Mouse (Mus musculus) forebrain, embryonic 11.5 days (tissue): ENCODE measurements around the gene Chrna3. TPM values are rescaled to one million over a fixed set of nuclear protein-coding genes. Genes with fewer than 3 reads are reported as not detected.

Source experiments
- ATAC-seq: fragments of 200-750 bp; cut with Nextera tagmentation; replicated peaks from 2 replicates; pipeline ENCODE4 v1.8.0; 2017; ENCODE audit warnings: moderate TSS enrichment; ENCODE audit not compliant: low FRiP score
- DNase-seq: peaks from one replicate; pipeline ENCODE4 v3.0.0-alpha.2; 2017; ENCODE audit warnings: low spot score
- H3K27ac ChIP-seq: fragments of 300-500 bp; sonication (generic); 2 replicates; pipeline ENCODE4 v1.5.1; 2014; ENCODE audit warnings: low read depth, low read length
- H3K27me3 ChIP-seq: fragments of 300-500 bp; sonication (generic); 2 replicates; pipeline ENCODE4 v1.6.1; 2014; ENCODE audit warnings: mild to moderate bottlenecking, low read length, mixed read lengths; ENCODE audit not compliant: control insufficient read depth, insufficient read depth
- H3K36me3 ChIP-seq: fragments of 300-500 bp; sonication (generic); 2 replicates; pipeline ENCODE4 v1.6.1; 2014; ENCODE audit warnings: mild to moderate bottlenecking, low read length, moderate library complexity, mixed read lengths; ENCODE audit not compliant: control insufficient read depth, insufficient read depth
- H3K4me1 ChIP-seq: fragments of 300-500 bp; sonication (generic); replicated peaks from 2 replicates; pipeline ENCODE4 v1.6.1; 2014; ENCODE audit warnings: low read length, mixed read lengths; ENCODE audit not compliant: control insufficient read depth, insufficient read depth
- H3K4me2 ChIP-seq: fragments of 300-500 bp; sonication (generic); 2 replicates; pipeline ENCODE4 v1.6.1; 2014; ENCODE audit warnings: low read depth, mild to moderate bottlenecking, low read length, moderate library complexity, mixed read lengths; ENCODE audit not compliant: severe bottlenecking
- H3K4me3 ChIP-seq: fragments of 300-500 bp; sonication (generic); 2 replicates; pipeline ENCODE4 v1.5.1; 2014; ENCODE audit warnings: low read depth, low read length
- H3K9ac ChIP-seq: fragments of 300-500 bp; sonication (generic); 2 replicates; pipeline ENCODE4 v1.6.1; 2014; ENCODE audit warnings: low read length
- H3K9me3 ChIP-seq: fragments of 300-500 bp; sonication (generic); 2 replicates; pipeline ENCODE4 v1.6.1; 2016; ENCODE audit warnings: low read length, mixed read lengths; ENCODE audit not compliant: control insufficient read depth
- WGBS: fragments of 180-500 bp; shearing (Covaris S2); extraction: QIAGEN DNeasy Blood & Tissue Kit; methylation state at CpG from one replicate; pipeline ENCODE4 v1.1.7; 2014; 5-methylcytosine and 5-hydroxymethylcytosine counted together
- polyA plus RNA-seq: library from polyadenylated mRNA; unstranded; fragments of >200 nt; fragmentation: Nextera tagmentation; extraction: Ambion mirVana; gene quantifications from 2 replicates; pipeline ENCODE4 v1.2.1, GENCODE M21; 2014

The Chrna3 gene
- 9.6 and 9.8 TPM in 2 replicates for polyA plus RNA-seq

DNA sequence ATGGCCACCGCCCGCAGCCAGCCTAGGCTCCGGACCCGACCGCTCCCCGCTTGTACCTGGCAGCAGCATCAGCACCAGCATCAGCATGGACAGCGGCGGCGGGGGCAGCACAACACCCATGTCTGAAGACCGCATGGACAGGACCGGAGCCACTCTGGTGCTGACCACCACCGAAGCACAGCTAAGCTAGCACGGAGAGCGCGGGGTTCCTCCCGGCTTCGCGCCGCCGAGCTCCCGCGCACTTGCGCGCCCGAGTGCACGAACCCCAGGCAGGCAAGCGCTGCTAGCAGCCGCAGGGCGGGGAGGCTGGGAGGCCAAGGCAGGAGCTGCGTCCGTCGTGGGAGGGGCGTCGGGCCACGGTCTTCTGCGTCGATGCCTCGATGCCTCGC, at the start of gene Chrna3:
Chrna3 (minus strand) TSS at position 288 of the 389 bp plus-strand sequence.
- ATAC-seq (peak; percentile 69), DNase-seq (peak; percentile 73)
- Histone ChIP-seq H3K36me3 (no peaks in the 10 kb centered on the region), H3K27me3 (peaks cover 24% of the 10 kb centered on the region), H3K27ac (no peak within 1 kb of the TSS), H3K9ac (peak within 1 kb of the TSS; percentile 54), H3K4me2 (peak within 1 kb of the TSS; percentile 79), H3K4me1 (peaks cover 5% of the 10 kb centered on the region), H3K4me3 (peak within 1 kb of the TSS; percentile 41), H3K9me3 (no peaks in the 10 kb centered on the region)
- under 1% methylated on average over 39 of the region's 39 CpGs for WGBS

- Histone ChIP-seq H3K27ac (peak overlapping the region; percentile 46; the same call in 1 of the 2 replicates), H3K9me3 (no peaks in the 10 kb centered on the region), H3K27me3 (no peaks in the 10 kb centered on the region), H3K9ac (no peak overlapping the region), H3K36me3 (no peaks in the 10 kb centered on the region), H3K4me2 (no peak overlapping the region), H3K4me1 (0 out of 2 replicates have a peak, but pooled peaks cover 4% of the 10 kb centered on the region), H3K4me3 (no peak overlapping the region)
- ATAC-seq (no peak), DNase-seq (no peak)
- WGBS: 46% methylated on average over 5 of the region's 5 CpGs
These were observed 41.6 kb upstream of the Chrna3 start for GRCm38 (mm10) chr9:55067965-55068265.

DNA sequence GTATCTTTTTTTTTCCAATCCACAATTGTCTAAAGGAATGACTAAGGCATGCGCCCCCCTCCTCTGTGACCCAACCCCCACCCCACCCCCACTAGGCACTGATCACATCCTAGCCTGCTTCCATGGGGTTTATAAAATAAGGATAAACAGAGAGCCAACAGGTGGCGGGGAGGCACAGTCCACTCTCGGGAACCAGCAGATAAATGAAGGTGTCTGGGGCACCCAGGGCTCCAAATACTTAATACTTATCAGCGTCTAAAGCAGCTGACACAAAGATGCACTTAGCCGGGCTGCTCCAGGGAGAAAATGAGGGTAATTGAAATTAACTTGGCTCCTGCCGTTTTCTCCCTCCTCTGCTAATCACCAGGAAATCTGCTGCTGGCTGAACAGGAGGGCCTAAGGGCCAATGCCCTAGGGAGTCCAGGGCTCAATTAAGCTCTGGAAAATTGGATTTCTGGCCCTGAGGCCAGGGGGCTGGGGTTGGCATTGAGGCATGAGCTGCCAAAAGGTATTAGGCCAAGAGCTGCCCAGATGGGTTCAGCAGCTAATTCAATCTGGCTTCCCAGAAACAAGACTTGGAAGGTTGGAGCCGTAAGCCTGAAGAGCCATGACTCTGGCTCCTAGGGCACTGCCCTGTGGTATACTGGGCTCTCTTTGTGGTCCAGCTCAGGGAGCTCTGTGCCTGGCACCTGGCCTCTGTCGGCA, 41.0 kb upstream of the Chrna3 start:
- H3K27me3 ChIP-seq: no peaks in the 10 kb centered on the region
- WGBS: 10% methylated on average over 8 of the region's 8 CpGs
- ATAC-seq (peak; percentile 55), DNase-seq (peak; percentile 76)
- H3K4me3 ChIP-seq: no peak overlapping the region
- H3K36me3 ChIP-seq: no peaks in the 10 kb centered on the region
- no peak overlapping the region; the same call in 1 of the 2 replicates for H3K4me2 ChIP-seq
- H3K4me1 ChIP-seq: 0 out of 2 replicates have a peak, but pooled peaks cover 4% of the 10 kb centered on the region
- H3K27ac ChIP-seq: peak overlapping the region; percentile 46; the same call in 1 of the 2 replicates
- no peak overlapping the region for H3K9ac ChIP-seq
- H3K9me3 ChIP-seq: no peaks in the 10 kb centered on the region

DNA sequence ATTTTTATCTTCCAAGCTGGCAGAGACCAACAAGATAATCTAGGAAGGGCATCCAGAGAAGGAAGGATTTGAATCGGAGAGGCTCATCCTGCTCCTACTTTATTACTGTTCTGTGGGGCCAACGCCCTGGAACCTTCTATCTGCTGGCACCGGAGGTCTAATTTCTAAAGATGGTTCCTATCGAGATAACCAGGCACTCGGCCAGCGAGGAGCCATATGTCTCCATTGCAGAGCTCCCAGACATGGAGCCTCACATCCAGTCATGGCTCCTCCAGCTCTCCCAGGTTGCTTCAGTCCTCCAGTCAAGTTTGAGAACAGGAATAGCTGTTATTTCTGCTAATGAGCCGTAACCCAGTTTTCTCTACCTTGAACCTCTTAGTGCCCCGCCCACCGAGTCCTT, 38.9 kb upstream of the Chrna3 start:
- Histone ChIP-seq H3K4me2 (no peak overlapping the region), H3K4me3 (no peak overlapping the region), H3K9ac (no peak overlapping the region), H3K27ac (no peak overlapping the region), H3K9me3 (no peaks in the 10 kb centered on the region), H3K36me3 (no peaks in the 10 kb centered on the region), H3K27me3 (no peaks in the 10 kb centered on the region), H3K4me1 (0 out of 2 replicates have a peak, but pooled peaks cover 4% of the 10 kb centered on the region)
- WGBS: 89% methylated on average over 9 of the region's 9 CpGs
- DNase-seq: no peak
- no peak for ATAC-seq

GRCm38 (mm10) chr9:55058067-55058466, 31.7 kb upstream of the Chrna3 start:
- H3K9ac ChIP-seq: no peak overlapping the region
- ATAC-seq: no peak

GRCm38 (mm10) chr9:55055386-55055930, 29.1 kb upstream of the Chrna3 start:
- WGBS: 78% methylated on average over 2 of the region's 2 CpGs
- no peak overlapping the region for H3K4me3 ChIP-seq
- no peaks in the 10 kb centered on the region for H3K36me3 ChIP-seq
- H3K27me3 ChIP-seq: no peaks in the 10 kb centered on the region
- H3K9ac ChIP-seq: no peak overlapping the region
- no peaks in the 10 kb centered on the region for H3K4me1 ChIP-seq
- no peak overlapping the region for H3K27ac ChIP-seq
- H3K9me3 ChIP-seq: no peaks in the 10 kb centered on the region
- DNase-seq (no peak), ATAC-seq (no peak)
- H3K4me2 ChIP-seq: no peak overlapping the region

More at GRCm38 (mm10) chr9:55058067-55058466, 31.7 kb upstream of the Chrna3 start:
- Histone ChIP-seq H3K27me3 (no peaks in the 10 kb centered on the region), H3K4me3 (no peak overlapping the region), H3K9me3 (no peaks in the 10 kb centered on the region), H3K27ac (no peak overlapping the region), H3K36me3 (no peaks in the 10 kb centered on the region), H3K4me1 (no peaks in the 10 kb centered on the region), H3K4me2 (no peak overlapping the region)
- no peak for DNase-seq
- WGBS: 92% methylated on average over 4 of the region's 4 CpGs

DNA sequence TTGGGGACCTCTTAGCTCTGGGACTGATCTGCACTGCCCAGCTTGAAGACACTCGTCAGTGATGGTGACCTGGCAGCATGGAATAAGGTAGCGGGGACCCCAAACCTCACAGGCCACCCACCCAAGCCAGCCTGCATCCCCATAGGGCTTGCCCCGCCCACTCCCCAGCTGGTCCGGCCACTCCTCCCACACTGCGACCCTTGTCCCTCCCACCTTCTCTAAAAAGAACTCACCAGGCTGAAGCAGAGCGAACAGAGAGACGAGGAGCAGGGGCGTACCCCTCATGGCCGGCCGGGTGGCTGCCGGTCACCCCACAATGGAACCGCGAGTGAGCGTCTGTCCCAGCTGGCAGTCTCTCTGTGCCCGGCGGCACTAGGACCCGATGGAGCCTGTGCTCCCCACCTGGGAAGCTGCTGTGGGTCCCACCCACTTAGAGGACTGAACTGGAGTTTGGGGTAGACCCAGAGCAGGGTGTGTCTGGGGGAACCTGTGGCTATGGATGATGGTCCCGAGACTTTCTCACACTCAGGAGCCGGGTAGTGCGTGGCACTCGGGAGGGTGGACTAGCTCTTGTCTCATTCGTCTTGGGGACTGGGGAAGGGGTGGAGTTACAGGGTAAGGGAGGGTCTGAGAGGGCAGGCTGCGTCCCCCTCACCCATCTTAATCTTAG, 22.0 kb upstream of the Chrna3 start, which contains the start of gene Chrnb4:
Chrnb4 (minus strand) TSS at position 569 of the 670 bp plus-strand sequence.
- Histone ChIP-seq H3K4me1 (0 out of 2 replicates have a peak, but pooled peaks cover 10% of the 10 kb centered on the region), H3K9me3 (no peaks in the 10 kb centered on the region), H3K4me2 (peak within 1 kb of the TSS; percentile 90), H3K27ac (no peak within 1 kb of the TSS), H3K36me3 (no peaks in the 10 kb centered on the region), H3K27me3 (no peaks in the 10 kb centered on the region), H3K9ac (peak within 1 kb of the TSS; percentile 51), H3K4me3 (peak within 1 kb of the TSS; percentile 52)
- DNase-seq (peak; percentile 66), ATAC-seq (peak; percentile 71)
- under 1% methylated on average over 23 of the region's 23 CpGs for WGBS

DNA sequence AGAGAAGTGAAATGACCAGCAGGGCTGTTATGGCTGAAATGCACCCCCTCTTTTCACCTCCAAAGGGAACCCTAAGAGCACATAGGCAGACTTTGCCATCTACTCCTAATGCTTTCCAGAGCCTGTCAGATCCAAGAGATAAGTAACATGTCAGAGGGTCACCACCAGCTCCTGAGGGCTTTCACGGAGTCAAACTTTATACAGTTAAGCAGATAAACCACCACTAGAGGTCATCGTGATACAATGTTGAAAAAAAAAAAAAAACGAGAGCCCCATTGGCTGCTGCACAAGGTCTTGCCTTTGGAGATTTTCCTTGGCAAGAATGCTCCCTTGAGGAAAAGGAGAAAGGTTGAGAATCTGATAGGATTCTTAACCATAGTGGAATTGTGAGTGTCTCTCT, 20.4 kb upstream of the Chrna3 start:
- ATAC-seq (no peak), DNase-seq (no peak)
- Histone ChIP-seq H3K36me3 (no peaks in the 10 kb centered on the region), H3K4me2 (no peak overlapping the region), H3K9ac (no peak overlapping the region), H3K27me3 (no peaks in the 10 kb centered on the region), H3K9me3 (no peaks in the 10 kb centered on the region), H3K27ac (no peak overlapping the region), H3K4me1 (0 out of 2 replicates have a peak, but pooled peaks cover 10% of the 10 kb centered on the region), H3K4me3 (no peak overlapping the region)
- 2% methylated on average over 3 of the region's 3 CpGs for WGBS
